Mouse (Mus musculus) forebrain, embryonic 16.5 days (tissue): ENCODE data around the gene Adgrg1. TPM values are rescaled to one million over a fixed set of nuclear protein-coding genes. Genes with fewer than 3 reads are reported as not detected.

Experiments
- ATAC-seq: fragments of 200-750 bp; cut with Nextera tagmentation; 2 replicates; pipeline ENCODE4 v1.8.0; 2017; ENCODE audit warnings: mild to moderate bottlenecking, moderate library complexity
- H3K27ac ChIP-seq: fragments of 300-500 bp; sonication (generic); 2 replicates; pipeline ENCODE4 v1.5.1; 2014; ENCODE audit warnings: low read length, control low read depth
- H3K27me3 ChIP-seq: fragments of 300-500 bp; sonication (generic); replicated peaks from 2 replicates; pipeline ENCODE4 v1.6.1; 2014; ENCODE audit warnings: low read length; ENCODE audit not compliant: control insufficient read depth, insufficient read depth
- H3K36me3 ChIP-seq: fragments of 300-500 bp; sonication (generic); 2 replicates; pipeline ENCODE4 v1.6.1; 2014; ENCODE audit not compliant: control insufficient read depth, insufficient read depth
- H3K4me1 ChIP-seq: fragments of 300-500 bp; sonication (generic); replicated peaks from 2 replicates; pipeline ENCODE4 v1.6.1; 2014; ENCODE audit warnings: low read length; ENCODE audit not compliant: control insufficient read depth, insufficient read depth
- H3K4me2 ChIP-seq: fragments of 300-500 bp; sonication (generic); 2 replicates; pipeline ENCODE4 v1.6.1; 2014; ENCODE audit warnings: mild to moderate bottlenecking, low read length, control low read depth
- H3K4me3 ChIP-seq: fragments of 300-500 bp; sonication (generic); replicated peaks from 2 replicates; pipeline ENCODE4 v1.5.1; 2014; ENCODE audit warnings: mild to moderate bottlenecking, low read length, control low read depth
- H3K9ac ChIP-seq: fragments of 300-500 bp; sonication (generic); replicated peaks from 2 replicates; pipeline ENCODE4 v1.6.1; 2014; ENCODE audit warnings: low read depth, low read length, control low read depth
- H3K9me3 ChIP-seq: fragments of 300-500 bp; sonication (generic); 2 replicates; pipeline ENCODE4 v1.6.1; 2016; ENCODE audit warnings: low read length; ENCODE audit not compliant: control insufficient read depth
- WGBS: fragments of 180-500 bp; shearing (Covaris S2); extraction: QIAGEN DNeasy Blood & Tissue Kit; methylation state at CpG from one replicate; pipeline ENCODE4 v1.1.7; 2014; 5-methylcytosine and 5-hydroxymethylcytosine counted together
- polyA plus RNA-seq: library from polyadenylated mRNA; unstranded; fragments of >200 nt; fragmentation: Nextera tagmentation; extraction: Ambion mirVana; gene quantifications from 2 replicates; pipeline ENCODE4 v1.2.1, GENCODE M21; 2015

Gene Adgrg1
- polyA plus RNA-seq, 1 experiment from 2014 or later: 152 TPM

GRCm38 (mm10) chr8:94952086-94952485, 22.5 kb upstream of the Adgrg1 start:
- ATAC-seq: no peak
- Histone ChIP-seq H3K4me3 (no peak overlapping the region), H3K9me3 (no peaks in the 10 kb centered on the region)

DNA sequence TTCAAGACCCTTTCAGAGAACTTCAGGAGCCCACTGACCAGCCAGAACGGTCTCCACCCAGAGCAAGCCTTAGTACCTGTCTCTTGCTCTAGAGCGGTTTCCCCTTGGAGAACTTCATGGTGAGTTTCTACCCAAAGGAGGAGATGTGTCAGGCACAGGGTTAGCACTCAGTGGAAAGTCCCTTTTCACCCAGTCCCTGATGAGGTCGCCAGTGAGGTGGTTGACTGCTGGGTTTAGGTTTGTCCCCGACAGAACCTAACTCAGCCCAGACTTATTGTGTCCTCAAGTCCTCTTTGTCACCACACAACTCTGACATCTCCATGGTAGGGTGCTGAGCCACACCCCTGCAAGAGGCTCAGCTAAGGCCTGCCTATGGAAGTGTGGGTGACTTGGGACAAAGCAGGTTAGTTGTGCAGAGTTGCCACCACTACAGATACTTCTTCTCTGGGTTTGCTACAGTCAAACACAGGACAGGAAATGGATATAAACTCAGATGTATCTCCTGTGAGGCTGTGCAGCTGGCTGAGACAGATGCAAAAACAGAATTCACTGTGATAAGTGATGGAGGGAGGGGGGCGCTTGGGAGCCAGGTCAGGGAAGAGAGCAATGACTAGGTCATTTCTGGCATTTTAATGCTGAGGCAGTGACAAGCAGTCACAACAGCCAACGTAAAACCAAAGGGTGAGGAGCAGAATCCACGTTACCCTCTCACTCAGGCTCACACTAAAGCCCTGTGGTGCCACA, 20.8 kb upstream of the Adgrg1 start:
- Histone ChIP-seq H3K4me2 (no peak overlapping the region), H3K9ac (no peak overlapping the region), H3K4me1 (peaks cover 11% of the 10 kb centered on the region), H3K27ac (no peak overlapping the region), H3K4me3 (no peak overlapping the region), H3K9me3 (no peaks in the 10 kb centered on the region), H3K27me3 (no peaks in the 10 kb centered on the region), H3K36me3 (no peaks in the 10 kb centered on the region)
- no peak for ATAC-seq
- 63% methylated on average over 7 of the region's 7 CpGs for WGBS

More at GRCm38 (mm10) chr8:94952086-94952485, 22.5 kb upstream of the Adgrg1 start:
- Histone ChIP-seq H3K9ac (no peak overlapping the region), H3K27me3 (no peaks in the 10 kb centered on the region), H3K27ac (no peak overlapping the region), H3K4me2 (no peak overlapping the region), H3K36me3 (no peaks in the 10 kb centered on the region), H3K4me1 (peaks cover 11% of the 10 kb centered on the region)
- 78% methylated on average over 5 of the region's 5 CpGs for WGBS

- peak; percentile 54 for ATAC-seq
- Histone ChIP-seq H3K9ac (no peak overlapping the region), H3K36me3 (no peaks in the 10 kb centered on the region), H3K4me3 (no peak overlapping the region), H3K9me3 (no peaks in the 10 kb centered on the region), H3K4me2 (no peak overlapping the region), H3K27me3 (no peaks in the 10 kb centered on the region), H3K4me1 (peaks cover 11% of the 10 kb centered on the region), H3K27ac (no peak overlapping the region)
- WGBS: 38% methylated on average over 7 of the region's 7 CpGs
These were observed 20.2 kb upstream of the Adgrg1 start for GRCm38 (mm10) chr8:94954368-94954737.

DNA sequence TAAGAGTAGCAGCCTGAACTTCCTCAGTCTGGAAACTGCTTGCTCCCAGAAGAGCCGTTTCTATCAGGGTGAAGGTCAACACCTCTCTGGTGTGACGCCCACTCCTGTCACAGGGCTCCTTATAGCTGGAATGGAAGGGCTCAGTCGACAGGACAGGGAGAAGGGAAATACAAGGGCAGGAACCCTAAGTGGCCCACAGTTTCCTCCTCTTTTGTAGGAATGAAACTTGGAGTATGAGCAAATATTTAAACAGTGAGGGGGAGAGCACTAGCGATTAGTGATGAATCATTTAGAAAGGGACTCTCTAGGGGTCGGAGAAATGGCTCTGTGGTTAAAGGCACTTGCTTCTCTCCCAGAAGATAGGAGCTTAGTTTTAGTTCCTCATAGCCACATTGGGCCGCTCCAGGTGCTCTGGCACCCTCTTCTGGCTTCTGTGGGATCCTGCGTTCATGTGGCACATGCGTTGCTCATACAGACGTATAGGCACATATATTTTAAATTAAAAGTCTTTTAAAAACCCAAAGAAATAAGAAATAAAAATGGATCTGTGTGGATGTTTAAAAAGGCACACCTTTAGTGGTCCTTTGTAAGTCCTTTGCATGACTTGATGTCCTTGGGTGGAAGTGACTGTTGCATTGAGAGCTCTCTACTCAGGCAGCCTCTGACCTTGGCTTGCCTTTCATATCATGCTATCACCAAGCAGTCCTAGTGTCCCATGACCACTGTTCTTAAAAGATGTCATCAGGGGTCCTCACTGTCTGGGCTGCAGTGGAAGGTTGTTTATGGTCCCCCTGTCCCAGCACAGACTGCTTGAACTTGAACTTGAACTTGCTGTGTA, 19.4 kb upstream of the Adgrg1 start:
- Histone ChIP-seq H3K27me3 (no peaks in the 10 kb centered on the region), H3K4me3 (no peak overlapping the region), H3K4me1 (peaks cover 11% of the 10 kb centered on the region), H3K36me3 (no peaks in the 10 kb centered on the region), H3K4me2 (no peak overlapping the region), H3K9ac (no peak overlapping the region), H3K9me3 (no peaks in the 10 kb centered on the region), H3K27ac (no peak overlapping the region)
- WGBS: 42% methylated on average over 9 of the region's 9 CpGs
- peak; percentile 43; the same call in 1 of the 2 replicates for ATAC-seq

GRCm38 (mm10) chr8:94956078-94956574, 18.4 kb upstream of the Adgrg1 start:
- WGBS: 72% methylated on average over 1 of the region's 1 CpGs
- H3K27me3 ChIP-seq: no peaks in the 10 kb centered on the region
- H3K4me2 ChIP-seq: no peak overlapping the region
- no peak overlapping the region for H3K9ac ChIP-seq
- no peak overlapping the region for H3K4me3 ChIP-seq
- peaks cover 11% of the 10 kb centered on the region for H3K4me1 ChIP-seq
- no peak overlapping the region for H3K27ac ChIP-seq
- H3K9me3 ChIP-seq: no peaks in the 10 kb centered on the region
- no peak for ATAC-seq
- no peaks in the 10 kb centered on the region for H3K36me3 ChIP-seq

GRCm38 (mm10) chr8:94962201-94962600, 12.3 kb upstream of the Adgrg1 start:
- H3K4me3 ChIP-seq: no peak overlapping the region
- H3K4me2 ChIP-seq: no peak overlapping the region
- no peaks in the 10 kb centered on the region for H3K27me3 ChIP-seq
- no peak overlapping the region for H3K27ac ChIP-seq
- no peaks in the 10 kb centered on the region for H3K36me3 ChIP-seq
- H3K9me3 ChIP-seq: no peaks in the 10 kb centered on the region
- ATAC-seq: no peak
- H3K9ac ChIP-seq: no peak overlapping the region
- 72% methylated on average over 1 of the region's 1 CpGs for WGBS
- H3K4me1 ChIP-seq: no peaks in the 10 kb centered on the region

DNA sequence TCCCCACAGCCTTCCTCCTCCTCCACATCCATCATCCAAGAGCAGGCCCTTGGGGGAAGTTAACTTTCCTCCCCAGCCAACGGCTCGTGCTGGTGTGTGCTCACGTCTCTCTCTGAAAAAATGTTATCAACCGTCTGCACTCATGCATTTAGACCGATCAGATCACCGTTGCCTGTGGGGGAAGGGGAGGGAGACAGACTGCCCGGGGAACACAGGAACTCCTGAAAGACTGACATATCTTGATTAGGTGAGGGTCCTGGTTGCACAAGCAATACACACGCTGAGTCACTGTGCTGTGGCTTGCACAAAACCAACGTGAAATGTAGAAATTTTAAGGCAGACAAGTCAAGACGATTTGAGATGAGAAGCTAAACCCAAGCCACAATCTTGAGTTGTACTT, 9.7 kb upstream of the Adgrg1 start:
- no peak for ATAC-seq
- 82% methylated on average over 10 of the region's 10 CpGs for WGBS
- Histone ChIP-seq H3K9me3 (no peaks in the 10 kb centered on the region), H3K36me3 (no peaks in the 10 kb centered on the region), H3K9ac (no peak overlapping the region), H3K4me2 (no peak overlapping the region), H3K27me3 (no peaks in the 10 kb centered on the region), H3K4me3 (no peak overlapping the region), H3K27ac (no peak overlapping the region), H3K4me1 (0 out of 2 replicates have a peak, but pooled peaks cover 3% of the 10 kb centered on the region)

- Histone ChIP-seq H3K4me1 (0 out of 2 replicates have a peak, but pooled peaks cover 3% of the 10 kb centered on the region), H3K27me3 (no peaks in the 10 kb centered on the region), H3K4me3 (no peak overlapping the region), H3K36me3 (no peaks in the 10 kb centered on the region), H3K9me3 (no peaks in the 10 kb centered on the region), H3K9ac (no peak overlapping the region), H3K4me2 (no peak overlapping the region), H3K27ac (no peak overlapping the region)
- WGBS: 20% methylated on average over 7 of the region's 7 CpGs
- no peak for ATAC-seq
These were observed 8.0 kb upstream of the Adgrg1 start for GRCm38 (mm10) chr8:94966578-94966977.

GRCm38 (mm10) chr8:94967071-94967470, 7.5 kb upstream of the Adgrg1 start:
- no peak for ATAC-seq
- 85% methylated on average over 4 of the region's 4 CpGs for WGBS
- Histone ChIP-seq H3K9ac (no peak overlapping the region), H3K4me3 (no peak overlapping the region), H3K27me3 (no peaks in the 10 kb centered on the region), H3K4me2 (no peak overlapping the region), H3K4me1 (0 out of 2 replicates have a peak, but pooled peaks cover 3% of the 10 kb centered on the region), H3K9me3 (no peaks in the 10 kb centered on the region), H3K27ac (no peak overlapping the region), H3K36me3 (no peaks in the 10 kb centered on the region)
